Mouse (Mus musculus): ENCODE results near the gene Mkks.
"Not testable (repeated sequence)": the region's sequence is repeated elsewhere in the genome, so short reads cannot be mapped to it uniquely, and the experiment has no call there.

Gene Mkks

GRCm38 (mm10) chr2:136891068-136891950 is at the start of gene Mkks, which contains the start of the genes Slx4ip and AL731706.1:
TSS of gene Mkks (minus strand) at chr2:136891389.
TSS of gene Slx4ip (plus strand) at chr2:136891218.
TSS of gene AL731706.1 (minus strand) at chr2:136891389.
- DNase-seq (ENCODE audit: low spot score): peak; percentile 99

- DNase-seq (ENCODE audit: low spot score): no peak
Observed at GRCm38 (mm10) chr2:136938249-136938648, 47.1 kb upstream of the Mkks start.

- no peak for DNase-seq (ENCODE audit: low spot score)
Observed at GRCm38 (mm10) chr2:136936391-136937288, 45.5 kb upstream of the Mkks start.

DNA sequence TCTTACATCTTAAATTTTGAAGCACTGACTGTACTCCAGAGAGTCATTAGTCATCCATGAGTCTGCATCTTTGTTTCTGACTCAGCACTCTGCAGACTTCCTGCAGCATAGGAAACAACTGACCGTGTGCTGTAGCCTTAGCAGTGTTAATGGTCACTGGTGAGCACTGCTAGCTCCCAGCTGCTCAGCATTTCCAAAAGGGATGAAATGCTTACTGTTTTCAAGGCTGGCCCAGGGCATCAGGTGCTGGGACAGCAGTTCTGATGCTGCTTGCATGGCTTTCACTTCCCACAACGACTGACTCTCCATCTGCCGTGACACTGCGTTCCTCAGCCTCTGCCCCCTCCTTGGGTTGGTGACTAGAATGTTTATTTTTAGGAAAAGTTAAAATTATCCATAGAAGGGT is 29.8 kb upstream of the Mkks start:
- DNase-seq (ENCODE audit: low spot score): peak; percentile 53

DNA sequence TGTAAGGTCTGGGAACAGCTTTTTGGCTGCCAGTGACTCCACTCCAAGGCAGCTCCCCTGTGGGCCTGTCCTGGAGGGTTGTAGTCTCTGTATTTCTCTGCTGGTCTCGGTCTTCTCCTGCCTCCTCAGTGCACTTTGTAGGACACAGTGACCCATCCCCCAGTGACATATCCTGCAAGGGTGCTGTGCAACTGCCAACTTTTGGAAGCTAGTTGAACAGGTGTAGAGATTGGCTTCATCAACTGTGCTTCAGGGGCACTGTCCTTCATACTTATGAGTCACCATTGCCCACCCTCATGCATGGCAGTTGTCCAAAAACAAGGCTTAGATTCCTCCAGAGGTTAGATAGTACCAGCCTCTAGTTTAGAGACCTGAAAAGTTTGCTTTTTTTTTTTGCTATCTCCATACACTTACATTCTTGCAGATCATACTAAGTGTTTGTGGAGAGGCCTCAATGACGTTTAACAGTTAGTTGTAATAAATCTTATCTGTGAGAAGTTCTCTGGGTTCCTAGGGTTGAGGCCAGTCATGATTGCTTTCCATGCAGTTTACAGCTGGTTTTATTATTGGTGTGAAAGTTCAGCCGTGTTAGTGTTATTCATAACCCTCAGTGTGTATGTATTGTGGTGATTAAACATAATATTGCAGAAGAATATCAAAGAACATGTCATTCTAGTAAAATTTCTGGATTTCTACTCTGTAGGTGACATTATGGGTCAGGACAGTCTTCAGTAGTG is 29.2 kb upstream of the Mkks start:
- DNase-seq (ENCODE audit: low spot score): no peak

GRCm38 (mm10) chr2:136919433-136919832 is 28.2 kb upstream of the Mkks start:
- no peak for DNase-seq (ENCODE audit: low spot score)

DNA sequence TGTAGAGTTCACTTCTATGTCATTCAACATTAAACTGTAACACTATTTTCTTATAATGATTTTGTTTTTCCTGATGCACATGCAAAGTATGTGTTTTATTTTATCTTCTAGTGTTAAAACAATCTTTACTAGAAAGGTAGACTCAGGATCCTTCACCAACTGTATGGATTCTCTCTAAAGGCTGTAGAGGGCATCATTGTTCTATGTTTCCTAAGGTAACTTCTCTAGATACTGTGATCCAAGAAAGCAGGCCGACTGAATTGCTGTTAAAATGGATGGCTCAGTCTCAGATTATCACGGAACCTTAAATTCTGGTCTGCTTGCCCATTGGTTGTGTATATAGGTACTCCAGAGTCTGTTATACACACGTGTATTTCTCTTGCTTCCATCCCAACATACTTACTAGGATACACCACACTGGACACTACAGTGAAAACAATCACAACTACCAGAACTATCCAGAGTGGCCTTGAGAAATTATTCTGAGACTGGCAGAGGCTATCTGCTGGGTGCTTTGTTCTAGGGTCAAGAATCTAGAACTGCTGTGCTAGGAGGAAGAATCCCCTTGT is 23.2 kb upstream of the Mkks start:
- DNase-seq (ENCODE audit: low spot score): no peak

- no peak for DNase-seq (ENCODE audit: low spot score)
Observed at GRCm38 (mm10) chr2:136913021-136913420, 21.8 kb upstream of the Mkks start.

DNA sequence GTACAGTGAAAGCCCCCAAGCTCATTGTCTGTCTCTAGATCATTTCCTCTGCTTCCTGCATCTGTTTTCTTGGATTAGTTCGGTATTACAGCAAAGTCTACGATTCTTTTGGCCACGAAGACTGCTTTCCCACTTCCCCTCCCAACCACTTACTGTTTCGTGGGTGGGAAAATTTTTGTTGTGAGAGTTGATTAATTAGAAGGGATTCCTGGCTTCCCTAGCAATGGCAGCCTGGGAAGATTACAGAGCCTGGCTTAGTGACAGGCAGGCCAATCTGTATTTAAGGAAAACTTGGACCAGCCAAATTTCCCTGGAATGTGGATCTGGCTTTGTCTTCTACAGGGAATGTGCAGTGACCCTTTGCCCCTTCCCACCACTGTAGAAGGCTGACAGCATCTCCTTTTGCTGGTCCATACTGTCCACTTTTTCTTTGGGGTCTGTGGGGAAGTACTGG is 20.8 kb upstream of the Mkks start:
- no peak for DNase-seq (ENCODE audit: low spot score)

- no peak for DNase-seq (ENCODE audit: low spot score)
Observed at GRCm38 (mm10) chr2:136909298-136909697, 18.1 kb upstream of the Mkks start.

GRCm38 (mm10) chr2:136908596-136908995 is 17.4 kb upstream of the Mkks start:
- no peak for DNase-seq (ENCODE audit: low spot score)

GRCm38 (mm10) chr2:136896131-136896530 is 4.9 kb upstream of the Mkks start:
- DNase-seq (ENCODE audit: low spot score): no peak

GRCm38 (mm10) chr2:136894494-136894893 is 3.3 kb upstream of the Mkks start:
- no peak for DNase-seq (ENCODE audit: low spot score)

DNA sequence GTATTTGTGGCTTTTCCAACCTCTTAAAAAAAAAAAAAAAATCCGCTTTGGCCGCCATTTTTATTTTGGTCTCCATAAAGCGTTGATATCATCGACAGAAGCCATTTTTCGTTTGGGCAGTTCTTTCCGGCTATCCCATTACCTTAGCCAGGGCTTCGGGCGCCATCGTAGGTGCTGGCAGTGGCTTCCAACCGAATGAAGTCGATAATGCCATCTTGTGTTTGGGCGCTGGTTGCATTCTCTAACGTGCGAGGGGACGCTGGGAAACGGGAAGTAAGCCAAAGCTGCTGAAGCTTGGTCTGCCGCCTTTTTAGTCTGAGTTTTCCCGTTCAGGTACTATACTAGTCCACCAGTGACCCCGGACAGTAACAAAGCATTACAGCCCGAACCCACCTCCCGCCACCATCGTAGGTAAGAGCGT is 772 bp upstream of the Mkks start:
- peak; percentile 94 for DNase-seq (ENCODE audit: low spot score)

GRCm38 (mm10) chr2:136890716-136891067 is 497 bp downstream of the Mkks start:
- not testable (repeated sequence) for DNase-seq (ENCODE audit: low spot score)

DNA sequence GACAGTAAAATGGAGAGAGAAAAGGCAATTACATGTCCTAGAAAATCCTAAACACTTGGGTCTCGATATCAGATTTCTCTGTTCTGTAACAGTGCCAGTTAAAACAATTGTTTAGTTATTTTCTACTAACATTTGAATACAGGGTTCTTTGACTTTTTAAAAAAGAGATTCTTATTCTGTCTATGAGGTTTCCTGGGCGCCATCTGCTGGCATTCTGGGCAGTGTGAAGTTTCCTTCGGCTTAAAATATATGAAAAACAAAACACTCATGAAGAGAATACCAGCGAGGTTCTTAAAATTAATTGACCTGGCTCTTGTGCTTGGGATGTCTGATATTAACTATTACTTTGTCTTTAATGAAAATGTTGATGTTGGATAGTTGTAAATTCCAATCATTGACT is 4.3 kb downstream of the Mkks start:
- DNase-seq (ENCODE audit: low spot score): no peak

GRCm38 (mm10) chr2:136885579-136885978 is 5.6 kb downstream of the Mkks start, which contains the start of gene AL731706.2:
TSS of gene AL731706.2 (minus strand) at chr2:136885679.
- DNase-seq (ENCODE audit: low spot score): no peak

DNA sequence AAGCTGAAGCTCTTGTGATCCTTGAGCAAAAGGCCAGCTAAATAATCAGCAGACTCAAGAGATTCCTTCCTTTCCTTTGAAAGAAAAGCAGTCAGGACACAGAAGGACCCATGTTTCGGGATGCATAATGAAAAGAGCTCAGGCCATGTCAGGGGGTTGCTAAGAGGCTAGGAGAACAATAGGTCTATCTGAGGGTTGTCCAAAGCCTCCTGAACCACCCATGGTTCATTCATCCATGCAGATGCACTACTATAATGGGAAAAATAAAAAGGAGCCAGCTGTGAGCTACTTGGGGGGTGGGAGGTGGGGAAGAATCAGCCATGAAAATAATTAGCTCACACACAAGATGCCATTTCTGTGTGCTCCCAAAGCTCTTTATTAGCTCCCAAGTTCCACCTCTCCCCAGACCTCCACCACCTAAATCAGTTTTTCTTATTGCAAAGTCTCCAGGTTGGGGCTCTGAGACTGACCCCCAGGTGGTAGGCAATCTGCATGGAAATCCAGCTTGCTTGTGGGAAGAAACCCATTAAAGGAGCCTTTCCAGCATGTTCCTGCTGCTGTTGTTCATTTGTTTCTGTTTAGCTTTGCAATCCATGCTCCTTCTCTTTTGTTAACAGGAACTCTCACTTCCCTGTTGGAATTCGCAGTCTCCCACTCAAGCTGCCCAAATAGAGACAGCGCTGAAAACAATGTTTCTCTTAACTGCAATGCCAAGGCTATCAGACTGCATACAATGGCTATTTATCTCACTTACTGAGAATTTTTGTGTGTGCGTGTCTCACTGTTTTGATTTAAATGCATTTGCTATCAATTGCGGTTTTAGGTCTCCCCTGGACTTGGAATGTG is 36.4 kb downstream of the Mkks start:
- DNase-seq (ENCODE audit: low spot score): no peak

GRCm38 (mm10) chr2:136850366-136850765 is 40.8 kb downstream of the Mkks start:
- no peak for DNase-seq (ENCODE audit: low spot score)

GRCm38 (mm10) chr2:136837994-136838393 is 53.2 kb downstream of the Mkks start:
- DNase-seq (ENCODE audit: low spot score): no peak

GRCm38 (mm10) chr2:136835882-136836281 is 55.3 kb downstream of the Mkks start:
- no peak for DNase-seq (ENCODE audit: low spot score)

All from c-Kit-positive CD71-positive TER-119-positive erythroid progenitor cells, embryonic 14.5 days (primary cell).